Mouse (Mus musculus) intestine, embryonic 15.5 days (tissue): ENCODE measurements around the gene Fbxo44. TPM values are rescaled to one million over a fixed set of nuclear protein-coding genes. Genes with fewer than 3 reads are reported as not detected.

Experiments
- ATAC-seq: fragments of 200-750 bp; cut with Nextera tagmentation; 2 replicates; pipeline ENCODE4 v1.8.0; 2017; ENCODE audit warnings: moderate TSS enrichment, moderate library complexity
- H3K27ac ChIP-seq: fragments of 300-500 bp; sonication (generic); 2 replicates; pipeline ENCODE4 v1.5.1; 2015; ENCODE audit warnings: mild to moderate bottlenecking, inconsistent platforms
- H3K27me3 ChIP-seq: fragments of 300-500 bp; sonication (generic); replicated peaks from 2 replicates; pipeline ENCODE4 v1.6.1; 2015; ENCODE audit warnings: inconsistent platforms
- H3K36me3 ChIP-seq: fragments of 300-500 bp; sonication (generic); 2 replicates; pipeline ENCODE4 v1.6.1; 2015; ENCODE audit warnings: inconsistent platforms
- H3K4me1 ChIP-seq: fragments of 300-500 bp; sonication (generic); replicated peaks from 2 replicates; pipeline ENCODE4 v1.6.1; 2015; ENCODE audit warnings: inconsistent platforms
- H3K4me2 ChIP-seq: fragments of 300-500 bp; sonication (generic); replicated peaks from 2 replicates; pipeline ENCODE4 v1.6.1; 2015; ENCODE audit warnings: mild to moderate bottlenecking, inconsistent platforms
- H3K4me3 ChIP-seq: fragments of 300-500 bp; sonication (generic); replicated peaks from 2 replicates; pipeline ENCODE4 v1.5.1; 2015; ENCODE audit warnings: inconsistent platforms
- H3K9ac ChIP-seq: fragments of 300-500 bp; sonication (generic); 2 replicates; pipeline ENCODE4 v1.6.1; 2015; ENCODE audit warnings: inconsistent platforms
- H3K9me3 ChIP-seq: fragments of 300-500 bp; sonication (generic); 2 replicates; pipeline ENCODE4 v1.6.1; 2016; ENCODE audit warnings: inconsistent platforms
- WGBS: fragments of 180-500 bp; shearing (Covaris S2); methylation state at CpG from one replicate; pipeline ENCODE4 v1.1.7; 2015; 5-methylcytosine and 5-hydroxymethylcytosine counted together
- polyA plus RNA-seq: library from polyadenylated mRNA; unstranded; fragments of >200 nt; fragmentation: Nextera tagmentation; extraction: Ambion mirVana; gene quantifications from 2 replicates; pipeline ENCODE4 v1.2.1, GENCODE M21; 2015

The Fbxo44 gene
- polyA plus RNA-seq, 1 experiment from 2014 or later: 7.2 TPM

DNA sequence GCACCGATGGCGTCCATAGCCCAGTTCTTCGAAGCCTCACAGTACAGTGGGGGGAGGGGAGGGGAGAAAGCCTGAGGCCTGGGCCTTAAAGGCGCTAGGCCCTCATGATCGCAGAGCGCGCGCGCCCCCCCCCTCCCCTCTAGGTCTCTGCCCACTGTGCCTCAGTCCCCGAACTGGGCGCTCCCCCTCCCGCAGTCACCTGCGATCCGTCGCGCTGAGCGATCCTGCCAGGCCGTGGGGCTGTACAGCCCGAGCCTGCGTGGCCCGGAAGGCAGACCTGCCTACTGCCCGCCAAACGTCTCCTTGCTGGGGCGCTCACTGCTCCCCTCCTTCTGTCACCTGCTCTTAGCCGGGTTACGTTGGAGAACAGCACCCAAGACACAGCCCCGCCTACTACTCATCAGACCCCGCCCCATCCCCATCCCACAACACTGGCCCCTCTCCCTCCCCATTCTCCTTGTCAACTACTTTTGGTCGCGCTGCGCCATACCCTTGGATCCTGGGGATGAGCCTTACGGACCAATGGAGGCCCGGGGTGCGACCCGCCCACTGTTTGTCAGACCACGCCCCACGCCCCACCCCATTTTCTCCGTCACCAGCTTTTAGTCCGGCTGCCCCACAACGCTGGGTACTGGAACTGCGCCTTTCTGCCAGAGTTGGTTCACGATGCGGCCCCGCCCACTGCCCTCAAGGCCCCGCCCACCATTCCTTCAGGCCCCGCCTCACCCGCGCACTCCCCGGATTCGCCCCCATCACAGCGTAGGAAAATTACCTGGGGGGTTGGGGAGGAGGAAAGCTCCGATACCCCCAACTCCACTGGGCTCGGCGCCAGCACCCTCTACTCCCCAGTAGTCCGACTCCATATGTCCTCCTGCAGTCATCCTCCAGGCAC, 492 bp downstream of the Fbxo44 start:
- Histone ChIP-seq H3K4me3 (peak overlapping the region; percentile 58), H3K9ac (peak overlapping the region; percentile 60), H3K4me2 (peak overlapping the region; percentile 99), H3K27me3 (peaks cover 51% of the 10 kb centered on the region), H3K9me3 (no peaks in the 10 kb centered on the region), H3K36me3 (no peaks in the 10 kb centered on the region), H3K4me1 (peaks cover 29% of the 10 kb centered on the region), H3K27ac (peak overlapping the region; percentile 44; the same call in 1 of the 2 replicates)
- WGBS: under 1% methylated on average over 46 of the region's 55 CpGs
- ATAC-seq: peak; percentile 93

DNA sequence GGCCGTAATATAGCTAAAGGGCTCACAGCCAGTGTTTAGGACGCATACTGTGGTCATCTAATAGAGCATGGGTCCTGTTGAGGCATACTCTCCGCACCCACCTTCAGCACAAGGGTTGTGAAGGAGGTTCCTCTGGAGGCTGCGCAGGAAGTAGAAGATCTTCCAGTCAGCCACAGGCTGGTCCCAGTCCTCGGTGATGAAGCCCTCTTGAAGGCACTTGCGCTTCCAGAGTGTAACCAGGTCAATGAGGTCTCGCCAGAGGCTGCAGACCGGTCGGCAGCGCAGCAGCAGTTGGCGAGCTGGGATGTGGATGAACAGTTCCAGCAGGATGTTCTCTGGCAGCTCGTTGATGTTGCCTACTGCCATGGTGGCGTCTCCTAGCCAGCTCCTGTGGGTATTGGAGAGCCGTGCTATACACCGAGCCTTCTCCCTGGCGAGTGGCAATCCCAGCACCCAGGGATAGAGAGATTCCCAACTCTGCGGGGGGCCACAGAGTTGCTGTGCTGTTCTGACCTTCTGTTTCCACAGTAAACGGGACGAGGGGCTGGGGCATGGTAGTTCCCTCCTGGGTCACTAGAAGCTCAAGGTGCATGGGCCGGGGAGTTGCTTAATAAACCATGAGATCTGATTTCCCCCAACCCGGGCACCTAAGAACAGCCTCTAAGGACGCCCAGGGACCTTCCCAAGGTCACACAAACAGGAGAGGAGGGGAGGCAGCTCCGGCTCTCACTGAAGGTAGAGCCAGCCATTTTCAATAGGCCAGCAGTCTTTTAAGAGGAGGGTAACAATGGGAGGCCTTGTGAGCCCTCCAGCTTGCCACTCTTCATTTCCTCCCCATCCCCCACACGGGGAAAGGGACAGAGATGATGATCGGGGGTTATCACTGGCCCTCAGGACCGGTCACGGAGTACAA, 1.6 kb downstream of the Fbxo44 start:
- Histone ChIP-seq H3K9me3 (no peaks in the 10 kb centered on the region), H3K27ac (no peak overlapping the region)
- WGBS: 39% methylated on average over 27 of the region's 27 CpGs

GRCm38 (mm10) chr4:148154982-148155381, 5.3 kb downstream of the Fbxo44 start:
- Histone ChIP-seq H3K4me1 (peaks cover 11% of the 10 kb centered on the region), H3K4me2 (no peak overlapping the region), H3K36me3 (no peaks in the 10 kb centered on the region), H3K9ac (no peak overlapping the region), H3K27me3 (peaks cover 6% of the 10 kb centered on the region; the same call in 1 of the 2 replicates), H3K9me3 (no peaks in the 10 kb centered on the region), H3K27ac (no peak overlapping the region), H3K4me3 (no peak overlapping the region)
- no peak for ATAC-seq
- WGBS: 64% methylated on average over 3 of the region's 3 CpGs

More for the DNA sequence above, 1.6 kb downstream of the Fbxo44 start:
- H3K36me3 ChIP-seq: no peaks in the 10 kb centered on the region
- peak overlapping the region; percentile 60 for H3K9ac ChIP-seq
- no peak for ATAC-seq
- H3K4me2 ChIP-seq: peak overlapping the region; percentile 99
- H3K4me3 ChIP-seq: peak overlapping the region; percentile 58
- H3K4me1 ChIP-seq: peaks cover 22% of the 10 kb centered on the region
- H3K27me3 ChIP-seq: peaks cover 40% of the 10 kb centered on the region

GRCm38 (mm10) chr4:148154006-148154405, 6.3 kb downstream of the Fbxo44 start:
- H3K27me3 ChIP-seq: peaks cover 6% of the 10 kb centered on the region; the same call in 1 of the 2 replicates
- no peak overlapping the region for H3K9ac ChIP-seq
- no peak for ATAC-seq
- no peak overlapping the region for H3K27ac ChIP-seq
- no peaks in the 10 kb centered on the region for H3K9me3 ChIP-seq
- no peaks in the 10 kb centered on the region for H3K36me3 ChIP-seq
- peaks cover 5% of the 10 kb centered on the region for H3K4me1 ChIP-seq
- H3K4me2 ChIP-seq: no peak overlapping the region
- 87% methylated on average over 4 of the region's 4 CpGs for WGBS
- no peak overlapping the region for H3K4me3 ChIP-seq

GRCm38 (mm10) chr4:148152547-148152946, 7.7 kb downstream of the Fbxo44 start:
- 82% methylated on average over 5 of the region's 5 CpGs for WGBS
- H3K9me3 ChIP-seq: no peaks in the 10 kb centered on the region
- H3K4me3 ChIP-seq: no peak overlapping the region
- no peaks in the 10 kb centered on the region for H3K27me3 ChIP-seq
- H3K27ac ChIP-seq: no peak overlapping the region
- ATAC-seq: no peak
- H3K36me3 ChIP-seq: no peaks in the 10 kb centered on the region
- H3K4me2 ChIP-seq: no peak overlapping the region
- no peak overlapping the region for H3K9ac ChIP-seq
- H3K4me1 ChIP-seq: peaks cover 3% of the 10 kb centered on the region; the same call in 1 of the 2 replicates

GRCm38 (mm10) chr4:148151267-148152168, 8.8 kb downstream of the Fbxo44 start, which contains the start of gene Fbxo6:
Gene Fbxo6, minus strand, starts transcription at chr4:148152140.
- Histone ChIP-seq H3K27me3 (no peaks in the 10 kb centered on the region), H3K27ac (peak within 1 kb of the TSS; percentile 80), H3K36me3 (no peaks in the 10 kb centered on the region), H3K9ac (peak within 1 kb of the TSS; percentile 68), H3K4me2 (peak within 1 kb of the TSS; percentile 96), H3K4me3 (peak within 1 kb of the TSS; percentile 67), H3K9me3 (no peaks in the 10 kb centered on the region), H3K4me1 (peaks cover 3% of the 10 kb centered on the region; the same call in 1 of the 2 replicates)
- under 1% methylated on average over 55 of the region's 67 CpGs for WGBS
- peak; percentile 93 for ATAC-seq

DNA sequence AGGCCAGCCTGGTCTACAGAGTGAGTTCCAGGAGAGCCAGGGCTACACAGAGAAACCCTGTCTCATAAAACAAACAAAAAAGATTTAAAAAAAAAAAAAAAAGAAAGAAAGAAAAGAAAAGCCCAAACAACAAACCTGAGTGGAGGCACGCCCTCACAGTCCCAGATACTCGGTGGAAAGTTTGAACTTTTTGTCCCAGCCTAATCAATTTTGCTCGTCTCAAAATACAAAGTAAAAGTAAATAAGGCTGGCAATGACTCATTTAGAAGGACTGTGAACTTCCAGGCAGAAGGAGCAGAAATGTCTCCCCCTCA, 9.4 kb downstream of the Fbxo44 start:
- Histone ChIP-seq H3K27ac (no peak overlapping the region), H3K9me3 (no peaks in the 10 kb centered on the region), H3K4me1 (peaks cover 3% of the 10 kb centered on the region; the same call in 1 of the 2 replicates), H3K9ac (peak overlapping the region; percentile 68; the same call in 1 of the 2 replicates), H3K4me3 (peak overlapping the region; percentile 67), H3K27me3 (no peaks in the 10 kb centered on the region), H3K4me2 (peak overlapping the region; percentile 96), H3K36me3 (no peaks in the 10 kb centered on the region)
- WGBS: 23% methylated on average over 3 of the region's 3 CpGs
- no peak for ATAC-seq

GRCm38 (mm10) chr4:148150242-148150641, 10.0 kb downstream of the Fbxo44 start:
- no peak overlapping the region for H3K4me3 ChIP-seq
- peaks cover 3% of the 10 kb centered on the region; the same call in 1 of the 2 replicates for H3K4me1 ChIP-seq
- H3K27me3 ChIP-seq: no peaks in the 10 kb centered on the region
- H3K9ac ChIP-seq: no peak overlapping the region
- no peaks in the 10 kb centered on the region for H3K9me3 ChIP-seq
- ATAC-seq: no peak
- no peak overlapping the region for H3K4me2 ChIP-seq
- H3K36me3 ChIP-seq: no peaks in the 10 kb centered on the region
- WGBS: 68% methylated on average over 7 of the region's 7 CpGs
- H3K27ac ChIP-seq: no peak overlapping the region

DNA sequence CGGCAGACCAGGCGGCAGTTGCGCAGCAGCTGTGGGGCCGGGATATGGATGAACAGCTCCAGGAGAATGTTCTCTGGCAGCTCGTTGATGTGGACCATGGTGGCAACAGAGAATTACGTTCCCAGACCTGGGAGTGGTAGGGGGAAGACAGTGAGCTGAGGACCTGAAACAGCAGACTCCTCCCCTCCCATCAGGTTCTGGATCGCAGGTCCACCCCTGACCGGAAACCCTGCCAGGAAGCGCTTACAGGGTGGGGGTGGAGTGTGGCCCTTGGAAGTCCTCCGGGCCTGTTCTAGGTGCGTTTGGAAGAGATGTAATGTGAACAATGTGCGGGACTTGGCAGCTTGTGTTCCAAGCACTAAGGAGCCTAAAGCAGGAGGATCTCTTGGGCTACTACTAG, 10.7 kb downstream of the Fbxo44 start:
- ATAC-seq: no peak
- Histone ChIP-seq H3K27me3 (no peaks in the 10 kb centered on the region), H3K9me3 (no peaks in the 10 kb centered on the region), H3K4me3 (no peak overlapping the region), H3K4me1 (peaks cover 3% of the 10 kb centered on the region; the same call in 1 of the 2 replicates), H3K9ac (no peak overlapping the region), H3K36me3 (no peaks in the 10 kb centered on the region), H3K27ac (no peak overlapping the region), H3K4me2 (no peak overlapping the region)
- 57% methylated on average over 12 of the region's 12 CpGs for WGBS

DNA sequence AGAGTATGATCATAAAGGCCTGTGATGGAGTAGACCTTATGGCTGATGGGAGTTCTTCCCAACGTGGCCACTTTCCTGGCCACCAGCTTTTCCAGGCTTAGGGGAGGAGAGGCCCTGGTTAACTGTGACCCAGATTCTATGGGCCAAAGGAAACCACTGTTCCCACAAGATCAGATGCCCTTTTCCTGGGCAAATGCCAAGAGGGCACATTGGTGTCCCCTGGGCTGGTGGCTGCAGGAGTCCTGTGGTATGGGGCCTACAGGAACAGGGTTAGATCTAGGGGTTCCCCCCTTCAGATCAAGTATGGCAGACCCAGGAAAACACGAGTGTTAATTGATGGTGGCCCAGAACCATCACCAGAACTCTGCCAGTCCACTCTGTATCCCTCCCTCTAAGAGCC, 12.6 kb downstream of the Fbxo44 start:
- no peak overlapping the region for H3K9ac ChIP-seq
- H3K27me3 ChIP-seq: no peaks in the 10 kb centered on the region
- no peaks in the 10 kb centered on the region for H3K36me3 ChIP-seq
- H3K9me3 ChIP-seq: no peaks in the 10 kb centered on the region
- H3K4me3 ChIP-seq: no peak overlapping the region
- H3K27ac ChIP-seq: no peak overlapping the region
- H3K4me2 ChIP-seq: no peak overlapping the region
- ATAC-seq: no peak
- 85% methylated on average over 2 of the region's 2 CpGs for WGBS
- peaks cover 3% of the 10 kb centered on the region; the same call in 1 of the 2 replicates for H3K4me1 ChIP-seq

DNA sequence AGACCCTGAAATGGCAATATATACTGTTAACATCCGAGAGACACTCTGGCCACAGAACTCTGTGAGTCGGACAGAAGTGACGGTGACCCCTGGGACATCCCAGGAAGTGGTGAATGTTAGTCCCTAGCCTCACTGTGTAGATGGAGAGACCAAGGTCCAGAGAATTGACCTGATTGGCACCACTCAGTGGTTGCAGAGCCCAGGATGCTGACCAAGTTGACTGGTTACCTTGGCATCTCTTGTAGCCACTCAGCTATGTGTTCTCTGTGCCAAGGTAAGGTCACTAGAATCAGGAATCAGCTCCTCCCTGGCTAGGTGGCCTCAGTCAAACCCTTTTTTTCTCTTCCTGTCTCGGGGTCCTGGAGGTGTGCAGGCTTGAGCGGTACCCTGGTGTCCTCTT, 16.6 kb downstream of the Fbxo44 start:
- Histone ChIP-seq H3K4me3 (no peak overlapping the region), H3K9ac (no peak overlapping the region), H3K27me3 (no peaks in the 10 kb centered on the region), H3K27ac (no peak overlapping the region), H3K4me1 (no peaks in the 10 kb centered on the region), H3K36me3 (no peaks in the 10 kb centered on the region), H3K9me3 (no peaks in the 10 kb centered on the region), H3K4me2 (no peak overlapping the region)
- ATAC-seq: no peak
- WGBS: 86% methylated on average over 5 of the region's 5 CpGs
